Mouse (Mus musculus) spleen, adult 2 months (tissue): ENCODE measurements around the gene Pttg1ip. TPM values are rescaled to one million over a fixed set of nuclear protein-coding genes. Genes with fewer than 3 reads are reported as not detected.
A peak's percentile ranks its signal among the peaks of the same experiment; 100 is the strongest.

ENCODE experiments used
- DNase-seq, 2 experiments: peaks; one replicate each; pipeline versions ENCODE4 v3.0.0 to v3.0.0-alpha.2; 2012 to 2021; ENCODE audit warnings: low spot score in 2 of 2, low read depth in 1 of 2
- H3K27ac ChIP-seq: fragments of 200-500 bp; 2 replicates; pipeline ENCODE4 v1.5.1; 2012; ENCODE audit warnings: low read length, inconsistent platforms; ENCODE audit not compliant: insufficient read depth
- H3K27me3 ChIP-seq: fragments of 200-500 bp; 2 replicates; pipeline ENCODE4 v1.6.1; 2012; ENCODE audit warnings: mild to moderate bottlenecking, moderate library complexity, low read length, inconsistent platforms; ENCODE audit not compliant: control insufficient read depth, insufficient read depth
- H3K36me3 ChIP-seq: fragments of 200-500 bp; 2 replicates; pipeline ENCODE4 v1.6.1; 2012; ENCODE audit warnings: mild to moderate bottlenecking, low read length, inconsistent platforms; ENCODE audit not compliant: control insufficient read depth, insufficient read depth
- H3K4me1 ChIP-seq: fragments of 200-500 bp; 2 replicates; pipeline ENCODE4 v1.6.1; 2011; ENCODE audit warnings: inconsistent platforms; ENCODE audit not compliant: control insufficient read depth, insufficient read depth, insufficient read length
- H3K4me3 ChIP-seq: fragments of 200-500 bp; 2 replicates; pipeline ENCODE4 v1.5.1; 2011; ENCODE audit warnings: mild to moderate bottlenecking, inconsistent platforms; ENCODE audit not compliant: insufficient read depth, insufficient read length; ENCODE audit errors: extremely low read depth
- CTCF ChIP-seq: fragments of 200-500 bp; IDR thresholded peaks from 2 replicates; pipeline ENCODE4 v1.5.1; 2011; ENCODE audit warnings: mild to moderate bottlenecking, inconsistent platforms; ENCODE audit not compliant: insufficient read depth, insufficient read length, insufficient replicate concordance; ENCODE audit errors: extremely low read depth
- POLR2A ChIP-seq: fragments of 200-500 bp; IDR thresholded peaks from 2 replicates; pipeline ENCODE4 v1.6.1; 2011; ENCODE audit warnings: low read depth, low read length, inconsistent platforms
- WGBS: fragments of 180-500 bp; shearing (Covaris S2); methylation state at CpG from one replicate; pipeline ENCODE4 v1.1.7; 2018; 5-methylcytosine and 5-hydroxymethylcytosine counted together
- polyA plus RNA-seq: library from polyadenylated mRNA; depleted of rRNA; stranded (reverse); fragments of >200 nt; gene quantifications from 2 replicates; pipeline ENCODE4 v1.2.3, GENCODE M21; 2012

Gene Pttg1ip
- polyA plus RNA-seq, 1 experiment = 65.3 TPM

- TF ChIP-seq CTCF (no peak), POLR2A (no peak)
- peak overlapping the region; percentile 83 for H3K4me3 ChIP-seq
- WGBS = 5% methylated on average over 7 of the region's 7 CpGs
- H3K36me3 ChIP-seq = peaks cover 10% of the 10 kb centered on the region
- peak overlapping the region; percentile 95 for H3K27ac ChIP-seq
- peak; percentile 26 to 37 for DNase-seq
- H3K27me3 ChIP-seq = no peaks in the 10 kb centered on the region
- peaks cover 6% of the 10 kb centered on the region for H3K4me1 ChIP-seq
Observed at GRCm38 (mm10) chr10:77606855-77607254, 25.3 kb downstream of the Pttg1ip start.

DNA sequence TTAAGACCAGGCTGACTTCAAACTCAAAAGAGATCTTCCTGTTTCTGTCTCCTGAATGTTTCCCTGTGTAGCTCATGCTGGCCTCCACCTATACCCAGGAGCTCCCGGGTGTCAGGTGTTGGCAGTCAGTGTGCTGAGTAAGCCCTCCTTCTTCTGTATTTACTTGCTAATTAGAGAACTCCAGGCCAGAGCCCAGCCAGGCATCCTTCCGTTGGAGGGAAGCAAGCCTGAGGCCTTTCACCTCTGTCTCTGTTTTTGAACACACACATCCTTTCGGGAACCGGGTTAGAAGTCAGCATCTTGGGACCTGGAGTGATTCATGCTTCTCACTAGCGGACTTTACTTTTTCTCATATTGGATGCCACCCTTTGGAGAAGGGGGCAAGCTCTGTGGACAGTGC lies 25.9 kb downstream of the Pttg1ip start:
- 34% methylated on average over 5 of the region's 5 CpGs for WGBS
- Histone ChIP-seq H3K4me1 (peaks cover 6% of the 10 kb centered on the region), H3K4me3 (peak overlapping the region; percentile 14; the same call in 1 of the 2 replicates), H3K27me3 (no peaks in the 10 kb centered on the region), H3K27ac (peak overlapping the region; percentile 95), H3K36me3 (peaks cover 12% of the 10 kb centered on the region)
- TF ChIP-seq CTCF (no peak), POLR2A (no peak)
- no peak for DNase-seq

- Histone ChIP-seq H3K36me3 (peaks cover 14% of the 10 kb centered on the region), H3K27ac (no peak overlapping the region), H3K4me1 (peaks cover 6% of the 10 kb centered on the region), H3K27me3 (no peaks in the 10 kb centered on the region), H3K4me3 (no peak overlapping the region)
- TF ChIP-seq POLR2A (no peak), CTCF (no peak)
- DNase-seq = no peak
- WGBS = 91% methylated on average over 8 of the region's 8 CpGs
Observed at GRCm38 (mm10) chr10:77608589-77608988, 27.1 kb downstream of the Pttg1ip start.

DNA sequence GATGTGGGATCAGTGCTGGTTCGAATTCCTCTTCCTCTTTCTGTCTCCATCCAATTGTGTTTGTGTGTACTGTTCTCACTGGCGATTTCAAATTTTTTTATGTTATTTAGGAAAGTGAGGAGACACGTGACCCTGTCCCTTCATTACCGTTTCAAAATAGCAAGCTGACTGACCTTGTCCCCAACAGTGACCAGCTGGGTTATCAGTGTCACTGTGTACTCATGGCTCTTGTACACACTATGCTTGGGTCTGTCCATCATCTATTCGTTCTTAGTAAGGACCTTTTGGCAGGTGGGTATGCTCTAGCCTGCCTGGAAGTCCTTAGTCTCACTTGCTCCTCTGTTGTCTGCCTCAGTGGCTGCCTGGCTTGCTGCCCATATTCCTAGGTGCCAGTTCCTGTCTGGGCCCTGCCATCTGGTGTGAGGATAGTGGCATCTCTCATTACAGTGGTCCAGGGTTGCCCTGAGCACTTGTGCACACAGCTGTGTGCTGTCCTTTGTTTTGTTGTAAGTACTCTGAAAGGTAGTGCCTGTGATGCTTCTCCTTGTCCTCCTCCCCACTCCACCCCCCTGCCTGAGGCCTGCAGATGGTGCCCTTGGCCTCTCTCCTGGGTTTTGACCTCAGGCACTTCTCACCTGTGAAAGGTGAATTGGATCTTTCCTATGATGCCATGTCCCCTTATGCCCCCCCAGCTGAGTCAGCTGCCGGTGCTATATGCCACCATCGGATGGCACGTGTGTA lies 28.9 kb downstream of the Pttg1ip start:
- no peak for DNase-seq
- Histone ChIP-seq H3K36me3 (peaks cover 19% of the 10 kb centered on the region), H3K4me3 (no peak overlapping the region), H3K27ac (no peak overlapping the region), H3K27me3 (no peaks in the 10 kb centered on the region), H3K4me1 (peaks cover 6% of the 10 kb centered on the region)
- TF ChIP-seq CTCF = no peak
- no peak for TF ChIP-seq POLR2A
- 85% methylated on average over 8 of the region's 8 CpGs for WGBS

DNA sequence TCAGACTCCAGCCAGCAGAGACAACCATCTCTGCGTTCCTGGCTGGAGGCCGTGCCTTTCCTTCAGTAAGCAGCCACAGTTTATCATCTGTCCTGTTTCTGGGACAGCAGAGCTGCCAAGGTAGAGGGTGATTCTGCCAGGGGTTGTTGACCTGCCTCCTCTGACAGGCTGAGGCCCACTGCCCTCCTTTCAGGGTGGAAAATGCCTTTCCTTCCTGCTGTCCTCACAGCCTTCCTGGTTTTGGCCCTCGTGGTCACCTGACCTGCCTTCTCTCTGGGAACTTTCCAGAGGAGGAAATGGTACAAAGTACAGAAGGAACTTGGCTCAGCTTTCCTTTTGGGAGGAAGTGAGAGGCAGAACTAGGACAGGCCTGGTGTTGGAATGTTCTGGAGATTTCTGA lies 31.9 kb downstream of the Pttg1ip start:
- WGBS = 69% methylated on average over 3 of the region's 3 CpGs
- no peak for TF ChIP-seq POLR2A
- no peak for TF ChIP-seq CTCF
- no peaks in the 10 kb centered on the region for H3K27me3 ChIP-seq
- no peaks in the 10 kb centered on the region for H3K4me1 ChIP-seq
- H3K27ac ChIP-seq = peak overlapping the region; percentile 44; the same call in 1 of the 2 replicates
- H3K36me3 ChIP-seq = peaks cover 24% of the 10 kb centered on the region
- no peak for DNase-seq
- no peak overlapping the region for H3K4me3 ChIP-seq

DNA sequence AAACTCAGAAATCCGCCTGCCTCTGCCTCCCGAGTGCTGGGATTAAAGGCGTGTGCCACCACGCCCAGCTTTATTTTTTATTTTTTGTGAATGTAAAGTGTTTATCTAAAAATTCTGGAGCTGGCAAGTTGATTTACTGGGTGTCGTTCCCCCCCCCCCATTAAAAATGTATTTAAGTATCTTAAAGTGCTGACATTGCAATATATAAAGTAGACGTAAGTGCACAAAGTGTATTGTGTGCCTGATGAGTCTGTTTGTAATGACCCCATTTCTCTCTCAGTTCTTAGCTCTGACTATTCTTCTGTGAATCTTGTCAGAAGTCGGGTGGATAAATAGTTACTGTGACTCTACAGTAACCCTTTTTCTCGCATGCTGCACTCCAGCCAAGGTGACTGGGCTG lies 34.1 kb downstream of the Pttg1ip start:
- WGBS = 93% methylated on average over 8 of the region's 8 CpGs
- Histone ChIP-seq H3K36me3 (peaks cover 19% of the 10 kb centered on the region), H3K27me3 (no peaks in the 10 kb centered on the region), H3K4me3 (no peak overlapping the region), H3K4me1 (no peaks in the 10 kb centered on the region), H3K27ac (no peak overlapping the region)
- no peak for DNase-seq
- TF ChIP-seq CTCF = no peak

DNA sequence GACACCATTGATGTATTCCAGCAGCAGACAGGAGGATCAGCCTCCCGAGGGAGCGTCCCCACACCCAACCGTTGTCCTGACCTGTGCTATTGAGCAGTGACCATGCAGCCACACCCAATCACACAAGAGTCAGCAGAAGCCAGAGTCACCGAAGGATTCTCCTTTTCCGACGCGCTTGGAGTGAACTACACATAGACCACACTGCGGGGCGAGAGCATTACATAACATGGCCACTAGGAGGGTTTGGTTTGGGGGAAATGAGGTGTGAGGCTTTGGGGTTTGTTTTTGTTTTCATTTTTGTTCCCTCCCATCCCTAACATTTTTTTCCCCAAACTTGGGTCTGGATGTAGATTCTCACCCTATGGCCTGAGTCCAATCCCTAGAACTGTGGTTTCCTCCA lies 34.6 kb downstream of the Pttg1ip start:
- no peaks in the 10 kb centered on the region for H3K27me3 ChIP-seq
- no peak for DNase-seq
- H3K4me3 ChIP-seq = no peak overlapping the region
- H3K27ac ChIP-seq = no peak overlapping the region
- WGBS = 96% methylated on average over 9 of the region's 9 CpGs
- H3K4me1 ChIP-seq = no peaks in the 10 kb centered on the region
- no peak for TF ChIP-seq POLR2A
- TF ChIP-seq CTCF = no peak
- H3K36me3 ChIP-seq = peaks cover 15% of the 10 kb centered on the region
